Mouse (Mus musculus): ENCODE measurements around the gene Naa35. TPM values are rescaled to one million over a fixed set of nuclear protein-coding genes. Genes with fewer than 3 reads are reported as not detected.

Naa35 gene
- polyA plus RNA-seq, 1 experiment from 2014 or later, result 71.0 TPM

DNA sequence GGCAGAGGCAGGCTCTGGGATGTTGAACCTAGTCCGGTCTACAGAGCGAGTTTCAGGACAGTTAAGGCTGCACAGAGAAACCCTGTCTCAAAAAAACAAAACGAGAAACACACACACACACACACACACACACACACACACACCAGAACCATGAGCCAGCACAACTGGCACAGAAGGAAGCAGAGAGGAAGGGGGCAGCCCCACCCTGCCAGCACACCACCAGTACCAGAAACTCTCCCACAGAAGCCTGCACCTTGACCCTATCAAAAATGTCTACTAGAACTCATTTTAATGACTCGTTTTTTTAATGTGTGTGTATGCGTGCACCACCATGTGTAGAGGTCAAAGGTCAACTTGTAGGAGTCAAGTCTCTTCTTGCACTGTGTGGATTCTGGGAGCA, 64.7 kb downstream of the Naa35 start:
- H3K4me3 ChIP-seq (ENCODE audit: low read depth, low read length), result no peak overlapping the region
- H3K9ac ChIP-seq (ENCODE audit: low read depth, low read length), result no peak overlapping the region
- no peak overlapping the region for H3K4me2 ChIP-seq (ENCODE audit: low read depth, low read length)
- no peaks in the 10 kb centered on the region for H3K27me3 ChIP-seq (replicated peaks; ENCODE audit: control insufficient read depth, insufficient read depth, low read length)
- peaks cover 23% of the 10 kb centered on the region for H3K36me3 ChIP-seq (ENCODE audit: control insufficient read depth, insufficient read depth, low read length)
- DNase-seq (ENCODE audit: low spot score) (no peak), ATAC-seq (ENCODE audit: low read depth) (no peak)
- H3K4me1 ChIP-seq (ENCODE audit: control insufficient read depth, insufficient read depth, low read length), result no peaks in the 10 kb centered on the region
- WGBS, result 79% methylated on average over 5 of the region's 5 CpGs
- no peaks in the 10 kb centered on the region for H3K9me3 ChIP-seq (ENCODE audit: control insufficient read depth, low read length)
- H3K27ac ChIP-seq (replicated peaks; ENCODE audit: low read depth, low read length), result no peak overlapping the region

- peak; percentile 68 for DNase-seq (ENCODE audit: low spot score)
- H3K4me3 ChIP-seq (ENCODE audit: low read depth, low read length), result no peak overlapping the region
- H3K4me1 ChIP-seq (ENCODE audit: control insufficient read depth, insufficient read depth, low read length), result no peaks in the 10 kb centered on the region
- no peak; the same call in 1 of the 2 replicates for ATAC-seq (ENCODE audit: low read depth)
- no peaks in the 10 kb centered on the region for H3K27me3 ChIP-seq (replicated peaks; ENCODE audit: control insufficient read depth, insufficient read depth, low read length)
- no peaks in the 10 kb centered on the region for H3K9me3 ChIP-seq (ENCODE audit: control insufficient read depth, low read length)
- H3K36me3 ChIP-seq (ENCODE audit: control insufficient read depth, insufficient read depth, low read length), result 0 out of 2 replicates have a peak, but pooled peaks cover 14% of the 10 kb centered on the region
- H3K4me2 ChIP-seq (ENCODE audit: low read depth, low read length), result no peak overlapping the region
- no peak overlapping the region for H3K9ac ChIP-seq (ENCODE audit: low read depth, low read length)
- 62% methylated on average over 5 of the region's 5 CpGs for WGBS
- H3K27ac ChIP-seq (replicated peaks; ENCODE audit: low read depth, low read length), result 0 out of 2 replicates have a peak overlapping the region, but pooled peaks have one; percentile 55
These were observed 67.6 kb downstream of the Naa35 start for GRCm38 (mm10) chr13:59652651-59653050.

DNA sequence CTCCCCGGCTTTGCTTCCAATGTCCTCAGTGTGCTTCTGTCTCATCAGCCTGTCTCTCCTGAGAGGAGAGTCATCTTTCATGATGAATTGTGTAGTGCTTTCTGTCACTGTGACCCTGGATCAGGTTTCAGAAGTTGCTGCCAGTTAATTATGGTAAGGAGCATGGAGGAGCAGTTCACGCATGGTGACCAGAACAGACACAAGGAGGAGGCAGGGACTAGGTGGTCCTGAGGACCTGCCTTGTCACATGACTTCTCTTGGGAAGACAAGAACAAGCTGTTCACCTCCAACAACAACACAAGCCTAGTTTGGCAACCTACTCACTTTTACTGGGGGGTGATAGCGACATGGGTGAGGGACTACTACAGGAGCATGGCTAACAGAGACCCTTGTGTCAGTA, 68.1 kb downstream of the Naa35 start:
- 63% methylated on average over 3 of the region's 3 CpGs for WGBS
- H3K9ac ChIP-seq (ENCODE audit: low read depth, low read length), result no peak overlapping the region
- no peaks in the 10 kb centered on the region for H3K4me1 ChIP-seq (ENCODE audit: control insufficient read depth, insufficient read depth, low read length)
- no peak overlapping the region for H3K4me2 ChIP-seq (ENCODE audit: low read depth, low read length)
- peaks cover 14% of the 10 kb centered on the region for H3K36me3 ChIP-seq (ENCODE audit: control insufficient read depth, insufficient read depth, low read length)
- H3K27ac ChIP-seq (replicated peaks; ENCODE audit: low read depth, low read length), result no peak overlapping the region
- H3K27me3 ChIP-seq (replicated peaks; ENCODE audit: control insufficient read depth, insufficient read depth, low read length), result no peaks in the 10 kb centered on the region
- H3K9me3 ChIP-seq (ENCODE audit: control insufficient read depth, low read length), result no peaks in the 10 kb centered on the region
- peak; percentile 32 for DNase-seq (ENCODE audit: low spot score)
- no peak overlapping the region for H3K4me3 ChIP-seq (ENCODE audit: low read depth, low read length)
- ATAC-seq (ENCODE audit: low read depth), result no peak; the same call in 1 of the 2 replicates

DNA sequence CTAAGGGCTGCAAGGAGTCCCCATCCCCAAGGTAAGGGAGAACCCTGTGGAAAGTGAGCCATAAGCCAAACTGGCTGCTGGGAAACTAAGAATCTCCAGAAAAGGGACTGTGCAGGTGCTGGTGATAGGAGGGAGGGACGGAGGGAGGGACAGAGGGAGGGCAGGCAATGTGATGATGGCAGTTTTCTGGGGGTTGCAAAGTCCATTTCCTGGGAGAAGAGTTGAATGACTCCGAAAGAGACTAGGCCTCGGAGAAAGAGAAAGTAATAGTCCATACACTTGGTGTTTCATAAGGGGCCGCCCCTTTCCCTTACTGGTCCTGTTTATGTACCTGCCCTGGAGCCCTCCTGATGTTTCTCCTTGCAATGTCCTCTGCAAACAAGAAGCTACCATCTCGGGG, 69.4 kb downstream of the Naa35 start:
- no peak overlapping the region for H3K9ac ChIP-seq (ENCODE audit: low read depth, low read length)
- DNase-seq (ENCODE audit: low spot score), result no peak
- H3K27me3 ChIP-seq (replicated peaks; ENCODE audit: control insufficient read depth, insufficient read depth, low read length), result no peaks in the 10 kb centered on the region
- peaks cover 11% of the 10 kb centered on the region for H3K36me3 ChIP-seq (ENCODE audit: control insufficient read depth, insufficient read depth, low read length)
- no peak overlapping the region for H3K27ac ChIP-seq (replicated peaks; ENCODE audit: low read depth, low read length)
- no peaks in the 10 kb centered on the region for H3K9me3 ChIP-seq (ENCODE audit: control insufficient read depth, low read length)
- no peak overlapping the region for H3K4me2 ChIP-seq (ENCODE audit: low read depth, low read length)
- WGBS, result 87% methylated on average over 5 of the region's 5 CpGs
- no peak for ATAC-seq (ENCODE audit: low read depth)
- no peak overlapping the region for H3K4me3 ChIP-seq (ENCODE audit: low read depth, low read length)
- no peaks in the 10 kb centered on the region for H3K4me1 ChIP-seq (ENCODE audit: control insufficient read depth, insufficient read depth, low read length)

GRCm38 (mm10) chr13:59655718-59656315, 70.8 kb downstream of the Naa35 start:
- WGBS, result 88% methylated on average over 15 of the region's 15 CpGs
- H3K27ac ChIP-seq (replicated peaks; ENCODE audit: low read depth, low read length), result no peak overlapping the region
- H3K9me3 ChIP-seq (ENCODE audit: control insufficient read depth, low read length), result no peaks in the 10 kb centered on the region
- no peak for DNase-seq (ENCODE audit: low spot score)
- no peaks in the 10 kb centered on the region for H3K4me1 ChIP-seq (ENCODE audit: control insufficient read depth, insufficient read depth, low read length)
- H3K27me3 ChIP-seq (replicated peaks; ENCODE audit: control insufficient read depth, insufficient read depth, low read length), result no peaks in the 10 kb centered on the region
- no peak overlapping the region for H3K9ac ChIP-seq (ENCODE audit: low read depth, low read length)
- H3K4me3 ChIP-seq (ENCODE audit: low read depth, low read length), result no peak overlapping the region
- no peak for ATAC-seq (ENCODE audit: low read depth)
- no peak overlapping the region for H3K4me2 ChIP-seq (ENCODE audit: low read depth, low read length)
- H3K36me3 ChIP-seq (ENCODE audit: control insufficient read depth, insufficient read depth, low read length), result peaks cover 8% of the 10 kb centered on the region

DNA sequence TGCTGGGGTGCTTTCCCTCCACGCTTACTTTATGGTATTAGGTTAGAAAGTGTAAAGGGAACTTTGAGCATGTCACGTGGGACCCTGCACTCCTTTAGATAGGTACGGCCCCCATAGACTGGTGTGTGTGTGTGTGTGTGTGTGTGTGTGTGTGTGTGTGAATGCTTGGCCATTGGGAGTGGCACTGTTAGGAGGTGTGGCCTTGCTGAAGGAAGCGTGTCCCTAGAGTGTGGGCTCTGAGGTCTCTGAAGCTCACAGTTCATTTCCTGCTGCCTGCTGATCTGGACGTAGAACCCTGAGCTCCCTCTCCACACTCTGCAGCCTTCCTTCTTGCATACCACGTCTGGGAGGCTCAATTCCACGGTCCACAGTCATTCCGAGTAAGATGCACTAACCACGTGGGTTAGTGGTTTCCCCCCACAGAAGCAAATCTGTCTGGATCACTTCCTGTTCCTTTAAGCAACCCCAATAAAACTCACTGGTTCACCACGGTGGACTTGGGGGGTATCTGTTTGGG, 71.3 kb downstream of the Naa35 start:
- Histone ChIP-seq H3K4me3 (ENCODE audit: low read depth, low read length) (no peak overlapping the region), H3K9me3 (ENCODE audit: control insufficient read depth, low read length) (no peaks in the 10 kb centered on the region), H3K4me2 (ENCODE audit: low read depth, low read length) (no peak overlapping the region), H3K27me3 (replicated peaks; ENCODE audit: control insufficient read depth, insufficient read depth, low read length) (no peaks in the 10 kb centered on the region), H3K9ac (ENCODE audit: low read depth, low read length) (no peak overlapping the region), H3K27ac (replicated peaks; ENCODE audit: low read depth, low read length) (no peak overlapping the region), H3K4me1 (ENCODE audit: control insufficient read depth, insufficient read depth, low read length) (no peaks in the 10 kb centered on the region), H3K36me3 (ENCODE audit: control insufficient read depth, insufficient read depth, low read length) (peaks cover 9% of the 10 kb centered on the region)
- no peak for DNase-seq (ENCODE audit: low spot score)
- no peak for ATAC-seq (ENCODE audit: low read depth)
- WGBS, result 59% methylated on average over 10 of the region's 10 CpGs

- Histone ChIP-seq H3K9ac (ENCODE audit: low read depth, low read length) (no peak overlapping the region), H3K36me3 (ENCODE audit: control insufficient read depth, insufficient read depth, low read length) (peaks cover 15% of the 10 kb centered on the region), H3K4me1 (ENCODE audit: control insufficient read depth, insufficient read depth, low read length) (no peaks in the 10 kb centered on the region), H3K27me3 (replicated peaks; ENCODE audit: control insufficient read depth, insufficient read depth, low read length) (no peaks in the 10 kb centered on the region), H3K4me2 (ENCODE audit: low read depth, low read length) (no peak overlapping the region), H3K27ac (replicated peaks; ENCODE audit: low read depth, low read length) (no peak overlapping the region), H3K4me3 (ENCODE audit: low read depth, low read length) (no peak overlapping the region), H3K9me3 (ENCODE audit: control insufficient read depth, low read length) (no peaks in the 10 kb centered on the region)
- WGBS, result 55% methylated on average over 4 of the region's 4 CpGs
- ATAC-seq (ENCODE audit: low read depth) (no peak), DNase-seq (ENCODE audit: low spot score) (no peak)
These were observed 71.9 kb downstream of the Naa35 start for GRCm38 (mm10) chr13:59656975-59657388.

DNA sequence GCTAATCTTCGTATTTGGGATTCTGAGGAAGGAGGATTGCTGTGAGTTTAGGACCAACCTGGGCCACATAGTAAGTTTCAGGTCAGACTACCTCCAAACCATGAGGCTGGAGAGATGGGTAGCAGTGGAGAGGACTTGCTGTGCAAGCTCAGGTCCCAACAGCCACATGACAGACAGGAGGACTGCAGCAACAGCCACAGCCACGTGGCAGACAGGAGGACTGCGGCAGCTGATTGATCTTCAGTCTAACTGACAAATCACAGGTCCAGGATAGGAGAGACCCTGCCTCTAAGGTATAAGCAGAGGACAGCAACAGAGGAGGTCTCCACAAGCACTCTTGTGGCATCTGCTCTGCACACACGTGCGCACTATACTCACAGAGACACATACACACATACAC, 72.7 kb downstream of the Naa35 start:
- peak; percentile 5; the same call in 1 of the 2 replicates for ATAC-seq (ENCODE audit: low read depth)
- whole genome bisulfite sequencing, result 86% methylated on average over 5 of the region's 5 CpGs

GRCm38 (mm10) chr13:59660371-59660770, 75.3 kb downstream of the Naa35 start:
- Histone ChIP-seq H3K9me3 (ENCODE audit: control insufficient read depth, low read length) (no peaks in the 10 kb centered on the region), H3K9ac (ENCODE audit: low read depth, low read length) (no peak overlapping the region), H3K4me1 (ENCODE audit: control insufficient read depth, insufficient read depth, low read length) (no peaks in the 10 kb centered on the region), H3K4me3 (ENCODE audit: low read depth, low read length) (no peak overlapping the region), H3K36me3 (ENCODE audit: control insufficient read depth, insufficient read depth, low read length) (peaks cover 45% of the 10 kb centered on the region), H3K27ac (replicated peaks; ENCODE audit: low read depth, low read length) (no peak overlapping the region), H3K27me3 (replicated peaks; ENCODE audit: control insufficient read depth, insufficient read depth, low read length) (no peaks in the 10 kb centered on the region), H3K4me2 (ENCODE audit: low read depth, low read length) (no peak overlapping the region)
- no peak for ATAC-seq (ENCODE audit: low read depth)
- WGBS, result 99% methylated on average over 3 of the region's 3 CpGs
- DNase-seq (ENCODE audit: low spot score), result no peak

More for the DNA sequence above, 72.7 kb downstream of the Naa35 start:
- Histone ChIP-seq H3K36me3 (ENCODE audit: control insufficient read depth, insufficient read depth, low read length) (peaks cover 22% of the 10 kb centered on the region), H3K4me3 (ENCODE audit: low read depth, low read length) (no peak overlapping the region), H3K27ac (replicated peaks; ENCODE audit: low read depth, low read length) (no peak overlapping the region), H3K4me1 (ENCODE audit: control insufficient read depth, insufficient read depth, low read length) (no peaks in the 10 kb centered on the region), H3K4me2 (ENCODE audit: low read depth, low read length) (no peak overlapping the region), H3K9me3 (ENCODE audit: control insufficient read depth, low read length) (no peaks in the 10 kb centered on the region), H3K27me3 (replicated peaks; ENCODE audit: control insufficient read depth, insufficient read depth, low read length) (no peaks in the 10 kb centered on the region), H3K9ac (ENCODE audit: low read depth, low read length) (no peak overlapping the region)
- DNase-seq (ENCODE audit: low spot score), result no peak
